Mouse (Mus musculus) forebrain, embryonic 13.5 days (tissue): ENCODE measurements around the gene Gm45213. TPM values are rescaled to one million over a fixed set of nuclear protein-coding genes. Genes with fewer than 3 reads are reported as not detected.

Source experiments
- ATAC-seq: fragments of 200-750 bp; cut with Nextera tagmentation; 2 replicates; pipeline ENCODE4 v1.8.0; 2017
- H3K27ac ChIP-seq: fragments of 300-500 bp; sonication (generic); 2 replicates; pipeline ENCODE4 v1.5.1; 2015; ENCODE audit warnings: inconsistent platforms, mild to moderate bottlenecking, moderate library complexity
- H3K27me3 ChIP-seq: fragments of 300-500 bp; sonication (generic); 2 replicates; pipeline ENCODE4 v1.6.1; 2015; ENCODE audit warnings: mild to moderate bottlenecking, inconsistent platforms
- H3K36me3 ChIP-seq: fragments of 300-500 bp; sonication (generic); 2 replicates; pipeline ENCODE4 v1.6.1; 2015; ENCODE audit warnings: mild to moderate bottlenecking, inconsistent platforms; ENCODE audit not compliant: poor library complexity, severe bottlenecking
- H3K4me1 ChIP-seq: fragments of 300-500 bp; sonication (generic); 2 replicates; pipeline ENCODE4 v1.6.1; 2015; ENCODE audit warnings: inconsistent platforms
- H3K4me2 ChIP-seq: fragments of 300-500 bp; sonication (generic); 2 replicates; pipeline ENCODE4 v1.6.1; 2015; ENCODE audit warnings: inconsistent platforms, mild to moderate bottlenecking, moderate library complexity
- H3K4me3 ChIP-seq: fragments of 300-500 bp; sonication (generic); 2 replicates; pipeline ENCODE4 v1.5.1; 2015; ENCODE audit warnings: mild to moderate bottlenecking, inconsistent platforms
- H3K9ac ChIP-seq: fragments of 300-500 bp; sonication (generic); 2 replicates; pipeline ENCODE4 v1.6.1; 2015; ENCODE audit warnings: mild to moderate bottlenecking, inconsistent platforms
- H3K9me3 ChIP-seq: fragments of 300-500 bp; sonication (generic); replicated peaks from 2 replicates; pipeline ENCODE4 v1.6.1; 2016; ENCODE audit warnings: inconsistent platforms
- WGBS: fragments of 180-500 bp; shearing (Covaris S2); methylation state at CpG from one replicate; pipeline ENCODE4 v1.1.7; 2015; 5-methylcytosine and 5-hydroxymethylcytosine counted together
- polyA plus RNA-seq: library from polyadenylated mRNA; unstranded; fragments of >200 nt; fragmentation: Nextera tagmentation; extraction: Ambion mirVana; gene quantifications from 2 replicates; pipeline ENCODE4 v1.2.1, GENCODE M21; 2015

Gm45213 gene
- not detected in 2 replicates for polyA plus RNA-seq

DNA sequence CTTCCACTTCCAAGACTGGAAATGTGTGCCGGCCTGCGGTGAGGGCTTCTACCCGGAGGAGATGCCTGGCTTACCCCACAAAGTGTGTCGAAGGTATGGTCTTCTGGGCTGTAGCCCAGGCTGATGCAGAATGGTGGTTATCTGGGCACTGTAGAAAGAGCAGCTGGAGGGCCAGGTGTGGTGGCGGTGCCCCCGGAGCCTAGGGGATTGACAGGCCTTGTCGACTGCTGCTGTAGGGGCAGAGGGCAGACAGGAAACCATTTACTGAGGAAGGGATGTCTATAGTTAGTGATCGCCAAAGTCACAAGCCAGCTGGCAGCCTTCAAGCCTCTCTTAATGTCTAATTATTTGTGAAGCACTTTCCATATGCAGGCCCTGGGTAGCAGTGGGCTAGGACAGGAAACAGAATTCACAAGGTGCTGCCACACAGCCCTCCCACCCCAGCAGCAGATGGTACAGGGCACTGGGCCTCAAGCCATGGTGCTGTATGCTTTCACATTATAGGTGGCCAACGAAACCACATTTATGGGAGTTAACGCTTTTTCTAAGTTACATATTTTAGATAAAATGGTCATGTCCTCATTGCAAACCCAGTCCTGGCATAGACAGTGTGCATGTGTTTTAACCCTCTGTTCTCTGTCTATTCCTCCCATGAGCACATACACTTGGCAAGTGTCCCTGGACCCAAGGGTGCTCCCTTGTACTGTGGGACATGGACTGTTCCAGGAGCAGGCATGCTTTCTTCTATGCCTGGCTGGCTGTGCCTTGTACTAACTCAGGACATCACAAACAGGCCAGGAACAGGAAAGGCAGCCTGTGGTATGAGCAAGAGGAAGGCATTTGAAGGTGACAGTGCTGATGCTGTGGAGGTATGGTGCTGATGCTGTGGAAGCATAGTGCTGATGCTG lies at the start of gene Gm45213:
Gm45213 (plus strand) TSS at position 51 of the 908 bp plus-strand sequence.
- peak; percentile 53 for ATAC-seq
- WGBS = 80% methylated on average over 10 of the region's 10 CpGs
- H3K27ac ChIP-seq = no peak within 1 kb of the TSS
- H3K27me3 ChIP-seq = no peaks in the 10 kb centered on the region; the same call in 1 of the 2 replicates
- no peaks in the 10 kb centered on the region for H3K9me3 ChIP-seq
- no peak within 1 kb of the TSS for H3K4me2 ChIP-seq
- no peak within 1 kb of the TSS for H3K4me3 ChIP-seq
- peaks cover 21% of the 10 kb centered on the region for H3K4me1 ChIP-seq
- no peaks in the 10 kb centered on the region for H3K36me3 ChIP-seq
- no peak within 1 kb of the TSS for H3K9ac ChIP-seq

GRCm38 (mm10) chr7:66001035-66001754 lies 42.2 kb upstream of the Gm45213 start:
- Histone ChIP-seq H3K27ac (no peak overlapping the region), H3K4me2 (no peak overlapping the region), H3K9ac (no peak overlapping the region), H3K4me1 (no peaks in the 10 kb centered on the region), H3K27me3 (no peaks in the 10 kb centered on the region), H3K4me3 (no peak overlapping the region), H3K9me3 (0 out of 2 replicates have a peak, but pooled peaks cover 7% of the 10 kb centered on the region), H3K36me3 (no peaks in the 10 kb centered on the region)
- 94% methylated on average over 16 of the region's 16 CpGs for WGBS
- no peak for ATAC-seq

DNA sequence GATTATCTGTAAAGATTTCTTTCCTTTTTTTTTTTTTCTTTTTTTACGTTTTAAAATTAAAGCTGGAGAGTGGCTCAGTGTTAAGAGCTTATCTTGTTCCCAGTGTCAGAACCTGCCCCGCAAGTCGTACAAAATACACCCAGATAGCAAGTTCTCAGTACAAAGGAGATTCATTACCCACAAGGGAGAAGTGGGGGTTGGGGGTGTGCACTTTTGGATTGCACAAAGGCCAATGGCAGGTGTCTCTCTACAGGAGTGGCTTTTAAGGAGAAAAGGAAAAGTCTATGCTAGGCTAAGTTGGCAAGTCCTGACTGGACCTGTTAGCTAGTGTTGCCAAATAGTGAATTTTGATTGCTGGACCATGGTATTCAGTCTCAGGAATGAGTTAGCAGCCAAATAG lies 41.6 kb upstream of the Gm45213 start:
- H3K36me3 ChIP-seq = no peaks in the 10 kb centered on the region
- no peak overlapping the region for H3K4me3 ChIP-seq
- no peaks in the 10 kb centered on the region for H3K4me1 ChIP-seq
- H3K9ac ChIP-seq = no peak overlapping the region
- H3K4me2 ChIP-seq = no peak overlapping the region
- no peaks in the 10 kb centered on the region for H3K27me3 ChIP-seq
- H3K27ac ChIP-seq = no peak overlapping the region
- 0 out of 2 replicates have a peak, but pooled peaks cover 7% of the 10 kb centered on the region for H3K9me3 ChIP-seq
- ATAC-seq = no peak
- WGBS = 81% methylated on average over 3 of the region's 3 CpGs

GRCm38 (mm10) chr7:66003447-66003846 lies 40.0 kb upstream of the Gm45213 start:
- H3K27me3 ChIP-seq = no peaks in the 10 kb centered on the region
- ATAC-seq = no peak
- H3K36me3 ChIP-seq = no peaks in the 10 kb centered on the region
- WGBS = 98% methylated on average over 5 of the region's 5 CpGs
- no peak overlapping the region for H3K4me2 ChIP-seq
- H3K4me1 ChIP-seq = no peaks in the 10 kb centered on the region
- no peak overlapping the region for H3K27ac ChIP-seq
- H3K9me3 ChIP-seq = 0 out of 2 replicates have a peak, but pooled peaks cover 7% of the 10 kb centered on the region
- H3K4me3 ChIP-seq = no peak overlapping the region
- no peak overlapping the region for H3K9ac ChIP-seq

- Histone ChIP-seq H3K4me3 (no peak overlapping the region), H3K4me2 (no peak overlapping the region), H3K36me3 (no peaks in the 10 kb centered on the region), H3K27me3 (no peaks in the 10 kb centered on the region), H3K9me3 (0 out of 2 replicates have a peak, but pooled peaks cover 7% of the 10 kb centered on the region), H3K9ac (no peak overlapping the region), H3K4me1 (no peaks in the 10 kb centered on the region), H3K27ac (no peak overlapping the region)
- WGBS = 63% methylated on average over 13 of the region's 13 CpGs
- no peak for ATAC-seq
Measured at GRCm38 (mm10) chr7:66003865-66004638, 39.4 kb upstream of the Gm45213 start.

GRCm38 (mm10) chr7:66005066-66005465 lies 38.3 kb upstream of the Gm45213 start:
- H3K36me3 ChIP-seq = no peaks in the 10 kb centered on the region
- no peaks in the 10 kb centered on the region for H3K4me1 ChIP-seq
- no peak overlapping the region for H3K9ac ChIP-seq
- no peak overlapping the region for H3K4me3 ChIP-seq
- 88% methylated on average over 10 of the region's 10 CpGs for WGBS
- H3K4me2 ChIP-seq = no peak overlapping the region
- no peaks in the 10 kb centered on the region for H3K9me3 ChIP-seq
- ATAC-seq = no peak
- H3K27ac ChIP-seq = no peak overlapping the region
- no peaks in the 10 kb centered on the region for H3K27me3 ChIP-seq

- no peaks in the 10 kb centered on the region for H3K9me3 ChIP-seq
- H3K9ac ChIP-seq = no peak overlapping the region
- 89% methylated on average over 11 of the region's 11 CpGs for WGBS
- H3K4me1 ChIP-seq = no peaks in the 10 kb centered on the region
- H3K4me3 ChIP-seq = no peak overlapping the region
- no peak overlapping the region for H3K4me2 ChIP-seq
- H3K27ac ChIP-seq = no peak overlapping the region
- no peaks in the 10 kb centered on the region for H3K36me3 ChIP-seq
- no peaks in the 10 kb centered on the region for H3K27me3 ChIP-seq
- no peak for ATAC-seq
Measured at GRCm38 (mm10) chr7:66008161-66008891, 35.1 kb upstream of the Gm45213 start.

- Histone ChIP-seq H3K9me3 (no peaks in the 10 kb centered on the region), H3K27ac (no peak overlapping the region), H3K9ac (no peak overlapping the region), H3K4me1 (no peaks in the 10 kb centered on the region), H3K36me3 (no peaks in the 10 kb centered on the region), H3K27me3 (no peaks in the 10 kb centered on the region), H3K4me3 (no peak overlapping the region), H3K4me2 (no peak overlapping the region)
- WGBS = 81% methylated on average over 16 of the region's 16 CpGs
- no peak for ATAC-seq
Measured at GRCm38 (mm10) chr7:66008892-66009273, 34.5 kb upstream of the Gm45213 start.

GRCm38 (mm10) chr7:66010518-66010917 lies 32.9 kb upstream of the Gm45213 start:
- no peak for ATAC-seq
- Histone ChIP-seq H3K9me3 (no peaks in the 10 kb centered on the region), H3K27me3 (no peaks in the 10 kb centered on the region), H3K4me3 (no peak overlapping the region), H3K9ac (no peak overlapping the region), H3K27ac (no peak overlapping the region), H3K36me3 (no peaks in the 10 kb centered on the region), H3K4me2 (no peak overlapping the region), H3K4me1 (no peaks in the 10 kb centered on the region)
- 82% methylated on average over 6 of the region's 6 CpGs for WGBS

GRCm38 (mm10) chr7:66027747-66028146 lies 15.7 kb upstream of the Gm45213 start:
- 84% methylated on average over 2 of the region's 2 CpGs for WGBS
- H3K36me3 ChIP-seq = no peaks in the 10 kb centered on the region

GRCm38 (mm10) chr7:66028766-66029512 lies 14.5 kb upstream of the Gm45213 start:
- Histone ChIP-seq H3K4me1 (no peaks in the 10 kb centered on the region), H3K9me3 (no peaks in the 10 kb centered on the region), H3K4me2 (no peak overlapping the region), H3K4me3 (no peak overlapping the region), H3K27ac (no peak overlapping the region), H3K36me3 (no peaks in the 10 kb centered on the region), H3K27me3 (no peaks in the 10 kb centered on the region), H3K9ac (no peak overlapping the region)
- WGBS = 55% methylated on average over 6 of the region's 6 CpGs
- no peak for ATAC-seq

More at GRCm38 (mm10) chr7:66027747-66028146, 15.7 kb upstream of the Gm45213 start:
- Histone ChIP-seq H3K4me1 (no peaks in the 10 kb centered on the region), H3K27me3 (no peaks in the 10 kb centered on the region), H3K9me3 (no peaks in the 10 kb centered on the region), H3K4me2 (no peak overlapping the region), H3K4me3 (no peak overlapping the region), H3K27ac (no peak overlapping the region), H3K9ac (no peak overlapping the region)
- no peak for ATAC-seq
